Mouse (Mus musculus) bone marrow macrophage, adult 2 months (primary cell): Measurements from ENCODE around the gene Glis2. TPM values are rescaled to one million over a fixed set of nuclear protein-coding genes. Genes with fewer than 3 reads are reported as not detected.

Experiments used
- H3K27ac ChIP-seq: 2 replicates; pipeline ENCODE4 v1.5.1; 2012; ENCODE audit warnings: low read depth, low read length; ENCODE audit not compliant: insufficient read depth
- H3K4me1 ChIP-seq: 2 replicates; pipeline ENCODE4 v1.6.1; 2012; ENCODE audit warnings: low read length; ENCODE audit not compliant: control insufficient read depth, insufficient read depth
- H3K4me3 ChIP-seq: 2 replicates; pipeline ENCODE4 v1.5.1; 2012; ENCODE audit warnings: mild to moderate bottlenecking, low read length, moderate library complexity; ENCODE audit not compliant: insufficient read depth
- CTCF ChIP-seq: IDR thresholded peaks from 2 replicates; pipeline ENCODE4 v1.5.1; 2012; ENCODE audit warnings: low read depth, mild to moderate bottlenecking, low read length, moderate library complexity
- POLR2A ChIP-seq: IDR thresholded peaks from 2 replicates; pipeline ENCODE4 v1.6.1; 2012; ENCODE audit warnings: mild to moderate bottlenecking, low read depth, low read length, borderline replicate concordance
- polyA plus RNA-seq: library from polyadenylated mRNA; stranded (reverse); fragments of >200 nt; gene quantifications from 2 replicates; pipeline ENCODE4 v1.2.4, GENCODE M21; 2012; ENCODE audit not compliant: missing spikeins, insufficient read depth, insufficient read length

The Glis2 gene
- polyA plus RNA-seq, 1 experiment: 1.3 TPM

DNA sequence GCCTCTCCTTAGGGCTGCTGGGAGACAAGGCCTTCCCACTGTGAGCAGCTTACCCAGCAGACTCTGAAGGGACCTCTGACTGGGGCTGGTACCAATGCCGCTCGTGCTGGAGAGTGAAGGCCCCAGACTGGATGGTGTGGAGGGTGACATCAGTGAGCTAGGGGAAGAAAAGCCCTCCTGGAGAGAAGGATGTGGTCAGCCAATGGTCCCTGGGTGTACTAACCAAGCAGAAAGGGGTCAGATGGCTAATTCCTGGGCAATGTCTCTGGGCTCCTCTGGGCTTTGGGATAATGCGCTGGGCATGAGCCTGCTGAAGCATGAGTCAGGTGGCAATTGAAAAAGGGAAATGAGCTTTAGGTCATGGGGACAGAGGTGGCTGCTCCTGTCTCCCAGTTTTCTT is 39.1 kb downstream of the Glis2 start:
- TF ChIP-seq POLR2A: no peak
- no peak for TF ChIP-seq CTCF
- Histone ChIP-seq H3K4me3 (no peak overlapping the region), H3K27ac (no peak overlapping the region), H3K4me1 (no peaks in the 10 kb centered on the region)

- no peak overlapping the region for H3K27ac ChIP-seq
- no peaks in the 10 kb centered on the region for H3K4me1 ChIP-seq
- TF ChIP-seq POLR2A: no peak
- no peak for TF ChIP-seq CTCF
Observed at GRCm38 (mm10) chr16:4634681-4635080, 40.2 kb downstream of the Glis2 start.

DNA sequence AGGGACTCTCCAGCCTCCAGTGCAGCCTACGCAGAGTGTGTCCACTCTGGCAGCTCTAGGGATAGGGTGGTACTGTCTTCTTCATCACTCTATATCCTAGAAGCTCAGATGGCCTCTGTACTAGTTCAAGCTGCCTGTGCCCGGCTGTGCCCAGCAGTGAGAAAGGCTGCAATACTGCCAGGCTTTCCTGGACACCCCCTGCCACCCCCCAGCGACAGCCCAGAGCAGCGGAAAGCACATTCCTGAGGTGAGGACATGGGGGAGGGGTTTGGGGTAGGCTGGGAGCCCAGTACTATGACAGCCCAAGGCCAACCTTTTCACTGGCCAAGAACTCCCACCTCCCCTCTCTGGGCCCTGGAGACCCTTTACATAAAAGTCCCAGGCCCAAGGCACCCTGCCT is 41.2 kb downstream of the Glis2 start:
- Histone ChIP-seq H3K4me1 (no peaks in the 10 kb centered on the region), H3K4me3 (no peak overlapping the region), H3K27ac (no peak overlapping the region)
- no peak for TF ChIP-seq CTCF
- TF ChIP-seq POLR2A: no peak

More at GRCm38 (mm10) chr16:4634681-4635080, 40.2 kb downstream of the Glis2 start:
- H3K4me3 ChIP-seq: no peak overlapping the region

DNA sequence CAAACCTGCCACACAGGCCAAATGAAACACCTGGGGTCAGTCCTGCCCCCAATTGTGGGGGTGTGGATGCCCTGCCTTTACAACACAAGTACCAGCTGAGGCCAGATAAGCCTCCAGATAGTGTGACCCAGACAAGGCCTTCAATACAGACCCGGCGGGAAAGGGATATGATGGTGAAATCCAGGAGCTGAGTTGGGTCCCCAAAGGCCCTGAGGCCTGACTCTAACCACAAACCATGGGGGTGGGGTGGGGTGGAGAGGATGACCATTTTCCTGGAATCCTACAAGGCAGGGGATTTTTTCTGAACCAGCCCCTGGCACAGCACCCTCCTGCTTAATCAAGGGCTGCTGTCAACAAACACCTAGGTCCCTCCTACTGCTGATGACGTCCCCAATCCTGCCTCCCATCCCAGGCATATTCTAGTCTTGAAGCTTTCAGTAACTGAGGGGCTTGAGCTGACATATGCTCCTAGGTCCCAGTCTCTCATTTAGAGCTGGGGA is 44.4 kb downstream of the Glis2 start:
- TF ChIP-seq CTCF (no peak), POLR2A (no peak)
- no peak overlapping the region for H3K4me3 ChIP-seq
- no peaks in the 10 kb centered on the region for H3K4me1 ChIP-seq

GRCm38 (mm10) chr16:4639831-4640237 is 45.3 kb downstream of the Glis2 start, which contains the start of the genes Vasn and Dnaja3:
Vasn (plus strand) TSS chr16:4639941.
Dnaja3 (plus strand) TSS chr16:4639989.
- no peaks in the 10 kb centered on the region for H3K4me1 ChIP-seq
- TF ChIP-seq CTCF (no peak), POLR2A (no peak)
- H3K4me3 ChIP-seq: no peak within 1 kb of the TSS
- no peak within 1 kb of the TSS for H3K27ac ChIP-seq

More for the DNA sequence above, 44.4 kb downstream of the Glis2 start:
- H3K27ac ChIP-seq: no peak overlapping the region

DNA sequence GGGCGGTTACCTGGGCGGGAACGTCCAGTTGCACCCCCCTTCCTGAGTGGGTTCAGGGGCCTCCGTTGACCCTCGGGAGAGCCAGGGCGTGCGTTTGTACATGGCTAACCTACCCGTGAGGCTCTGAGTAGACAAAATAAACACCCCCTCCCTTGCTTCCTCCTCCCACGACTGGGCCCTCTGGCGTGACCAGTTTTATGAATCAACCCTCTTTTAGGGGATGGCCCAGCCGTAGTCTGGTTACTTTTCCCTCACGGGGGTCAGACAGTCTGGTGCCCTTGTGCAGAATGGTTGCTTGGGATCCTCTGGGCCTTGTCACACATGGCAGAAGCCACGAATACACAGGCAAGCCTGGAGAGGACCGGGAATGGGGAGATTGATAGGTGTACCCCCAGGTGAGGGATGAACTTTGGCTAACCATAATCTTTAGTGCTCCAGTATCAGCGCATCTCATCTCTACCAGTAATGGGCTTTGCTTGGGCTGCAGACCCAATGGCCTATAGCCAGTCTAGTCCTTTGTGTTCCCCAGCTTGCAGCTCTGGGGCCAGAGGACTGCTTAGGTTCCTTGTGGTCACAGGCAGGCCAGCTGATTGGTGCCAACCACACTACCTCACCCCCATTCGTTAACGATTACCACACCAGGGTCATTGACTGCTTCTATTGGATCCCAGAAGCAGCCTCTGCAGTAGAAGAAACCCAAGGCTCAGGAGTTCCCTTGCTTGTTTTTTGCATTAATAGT is 45.9 kb downstream of the Glis2 start:
- no peak overlapping the region for H3K4me3 ChIP-seq
- TF ChIP-seq POLR2A (no peak), CTCF (no peak)
- no peak overlapping the region for H3K27ac ChIP-seq
- no peaks in the 10 kb centered on the region for H3K4me1 ChIP-seq

GRCm38 (mm10) chr16:4641119-4641838 is 46.8 kb downstream of the Glis2 start:
- Histone ChIP-seq H3K27ac (no peak overlapping the region), H3K4me1 (no peaks in the 10 kb centered on the region), H3K4me3 (no peak overlapping the region)
- no peak for TF ChIP-seq CTCF

- Histone ChIP-seq H3K4me3 (no peak overlapping the region), H3K27ac (no peak overlapping the region), H3K4me1 (no peaks in the 10 kb centered on the region)
- TF ChIP-seq CTCF (no peak), POLR2A (no peak)
Observed at GRCm38 (mm10) chr16:4642190-4642589, 47.7 kb downstream of the Glis2 start.

DNA sequence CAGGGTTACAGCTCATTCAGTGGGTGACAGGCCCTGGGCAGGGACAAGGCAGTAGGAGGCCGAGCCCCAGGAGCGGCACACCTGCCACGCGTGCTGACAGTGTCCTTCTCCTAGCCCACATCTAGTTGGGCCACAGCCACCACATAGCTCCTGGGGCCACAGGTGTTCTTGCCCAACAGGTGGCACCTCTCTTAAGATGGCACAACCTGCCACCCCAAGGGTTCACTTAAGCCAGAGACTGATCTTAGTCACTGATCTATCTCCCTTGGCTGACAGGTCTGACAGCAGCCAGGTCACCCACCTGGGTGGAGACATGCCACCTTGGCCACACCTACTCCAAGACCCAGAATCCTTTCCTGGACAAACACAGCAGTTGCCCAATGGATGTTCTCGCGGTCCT is 48.4 kb downstream of the Glis2 start:
- Histone ChIP-seq H3K4me1 (no peaks in the 10 kb centered on the region), H3K27ac (no peak overlapping the region), H3K4me3 (no peak overlapping the region)
- TF ChIP-seq CTCF (no peak), POLR2A (no peak)
